Mouse (Mus musculus): ENCODE data around the gene Msi2. TPM values are rescaled to one million over a fixed set of nuclear protein-coding genes. Genes with fewer than 3 reads are reported as not detected.

Gene Msi2
- polyA plus RNA-seq, 1 experiment from 2014 or later = 41.0 TPM

- ATAC-seq (ENCODE audit: low FRiP score) = no peak
- Histone ChIP-seq H3K9ac (no peak overlapping the region), H3K9me3 (no peaks in the 10 kb centered on the region), H3K4me3 (no peak overlapping the region), H3K4me2 (no peak overlapping the region), H3K4me1 (replicated peaks) (peaks cover 91% of the 10 kb centered on the region), H3K36me3 (no peaks in the 10 kb centered on the region), H3K27me3 (no peaks in the 10 kb centered on the region), H3K27ac (peak overlapping the region; percentile 72)
- WGBS = 47% methylated on average over 7 of the region's 7 CpGs
These were observed 141.2 kb downstream of the Msi2 start for GRCm38 (mm10) chr11:88577076-88577475.

DNA sequence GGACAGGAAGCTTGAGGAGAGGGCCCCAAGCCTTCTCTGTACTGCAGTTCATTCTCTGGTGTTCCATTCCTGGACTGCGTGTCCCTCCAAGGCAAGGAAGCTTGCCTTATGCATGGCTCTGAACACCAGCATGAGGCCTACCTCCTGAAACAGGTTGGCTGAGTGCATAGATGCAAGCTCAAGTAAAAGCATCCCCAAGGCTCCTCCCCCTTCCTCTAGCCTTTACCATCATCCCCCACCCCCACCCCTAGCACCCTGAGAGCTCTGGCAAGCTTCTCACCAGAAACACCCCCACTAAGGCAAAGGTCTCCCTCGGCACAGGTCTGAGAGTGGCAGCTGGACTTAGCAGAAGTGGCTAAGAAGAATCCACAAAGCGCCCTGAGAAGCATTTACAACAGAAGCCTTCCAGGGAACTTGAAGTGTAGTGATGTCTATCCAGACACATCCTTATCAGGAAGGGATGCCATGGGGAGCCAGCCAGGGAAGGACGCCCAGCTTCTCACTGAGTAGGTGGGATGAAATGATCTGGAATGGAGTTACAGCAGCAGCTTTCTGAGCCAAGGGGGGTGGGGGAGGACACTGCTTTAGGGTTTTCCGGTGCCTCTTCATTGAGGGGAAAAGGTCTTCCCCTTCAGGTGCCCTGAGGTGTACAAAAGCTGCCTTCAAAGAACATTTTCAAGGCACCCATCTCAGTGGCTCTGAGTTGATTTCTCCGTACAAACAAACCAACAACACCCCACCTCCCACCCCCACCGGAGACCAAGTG lies 141.9 kb downstream of the Msi2 start:
- no peak for ATAC-seq (ENCODE audit: low FRiP score)
- Histone ChIP-seq H3K4me2 (no peak overlapping the region), H3K36me3 (no peaks in the 10 kb centered on the region), H3K27me3 (no peaks in the 10 kb centered on the region), H3K9me3 (no peaks in the 10 kb centered on the region), H3K4me3 (no peak overlapping the region), H3K27ac (peak overlapping the region; percentile 72), H3K9ac (no peak overlapping the region), H3K4me1 (replicated peaks) (peaks cover 91% of the 10 kb centered on the region)
- WGBS = 64% methylated on average over 7 of the region's 7 CpGs

- WGBS = 51% methylated on average over 4 of the region's 4 CpGs
- no peak for ATAC-seq (ENCODE audit: low FRiP score)
- Histone ChIP-seq H3K27ac (peak overlapping the region; percentile 72), H3K36me3 (no peaks in the 10 kb centered on the region), H3K4me2 (no peak overlapping the region), H3K4me3 (no peak overlapping the region), H3K4me1 (replicated peaks) (peaks cover 99% of the 10 kb centered on the region), H3K9ac (no peak overlapping the region), H3K27me3 (no peaks in the 10 kb centered on the region), H3K9me3 (no peaks in the 10 kb centered on the region)
These were observed 143.5 kb downstream of the Msi2 start for GRCm38 (mm10) chr11:88574575-88575360.

GRCm38 (mm10) chr11:88573013-88573412 lies 145.3 kb downstream of the Msi2 start:
- no peaks in the 10 kb centered on the region for H3K9me3 ChIP-seq
- WGBS = 59% methylated on average over 5 of the region's 5 CpGs
- no peak overlapping the region for H3K9ac ChIP-seq
- no peak overlapping the region for H3K4me2 ChIP-seq
- peak overlapping the region; percentile 70 for H3K27ac ChIP-seq
- peaks cover 99% of the 10 kb centered on the region for H3K4me1 ChIP-seq (replicated peaks)
- H3K4me3 ChIP-seq = no peak overlapping the region
- H3K36me3 ChIP-seq = no peaks in the 10 kb centered on the region
- H3K27me3 ChIP-seq = no peaks in the 10 kb centered on the region
- ATAC-seq (ENCODE audit: low FRiP score) = no peak

DNA sequence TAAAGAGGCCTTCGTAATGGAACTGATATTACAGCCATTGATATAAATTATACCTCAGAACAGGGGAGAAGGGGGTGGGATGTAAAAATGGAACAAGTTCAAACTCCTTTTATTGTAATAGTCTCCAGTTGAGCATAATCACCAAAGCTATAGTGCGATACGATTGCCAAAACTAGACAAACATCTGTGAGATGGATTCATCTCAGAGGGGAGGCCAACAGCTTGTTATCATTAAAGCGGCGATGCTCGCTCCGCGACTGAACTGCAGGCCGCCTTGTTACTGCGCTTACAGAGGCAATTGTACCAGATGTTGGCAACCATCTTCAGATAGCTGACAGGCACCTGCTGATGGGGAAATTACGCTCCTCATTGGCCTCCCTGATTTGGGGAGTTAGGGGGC lies 145.9 kb downstream of the Msi2 start:
- Histone ChIP-seq H3K9me3 (no peaks in the 10 kb centered on the region), H3K4me3 (no peak overlapping the region), H3K27me3 (no peaks in the 10 kb centered on the region), H3K9ac (no peak overlapping the region), H3K4me2 (no peak overlapping the region), H3K27ac (peak overlapping the region; percentile 70), H3K4me1 (replicated peaks) (peaks cover 99% of the 10 kb centered on the region), H3K36me3 (no peaks in the 10 kb centered on the region)
- no peak for ATAC-seq (ENCODE audit: low FRiP score)
- 56% methylated on average over 11 of the region's 11 CpGs for WGBS

DNA sequence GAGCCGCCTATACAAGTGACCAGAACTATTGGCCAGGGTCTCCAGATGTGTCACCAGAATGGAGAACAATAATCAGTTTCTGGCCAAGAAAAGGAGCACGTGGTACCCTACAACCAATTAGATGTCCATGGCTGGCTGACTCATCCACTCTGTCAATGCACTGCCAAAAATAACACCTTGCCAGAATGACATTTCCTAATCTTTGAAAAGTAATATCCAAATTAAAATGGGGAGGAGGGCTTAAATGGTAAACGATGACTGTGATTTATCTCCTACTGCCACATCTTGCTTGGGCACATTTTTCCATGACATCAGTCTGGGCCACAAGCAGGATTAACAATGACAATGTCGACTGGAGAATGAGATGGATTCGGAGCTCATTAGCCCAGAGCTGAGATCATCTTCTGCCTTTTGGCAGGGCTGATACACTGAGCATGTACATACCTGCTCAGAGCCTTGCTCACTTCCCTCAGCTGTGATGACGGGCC lies 147.6 kb downstream of the Msi2 start:
- no peak for ATAC-seq (ENCODE audit: low FRiP score)
- Histone ChIP-seq H3K27me3 (no peaks in the 10 kb centered on the region), H3K36me3 (no peaks in the 10 kb centered on the region), H3K27ac (peak overlapping the region; percentile 66), H3K4me3 (no peak overlapping the region), H3K4me2 (no peak overlapping the region), H3K9me3 (no peaks in the 10 kb centered on the region), H3K4me1 (replicated peaks) (peaks cover 97% of the 10 kb centered on the region), H3K9ac (no peak overlapping the region)
- WGBS = 68% methylated on average over 6 of the region's 6 CpGs

- no peaks in the 10 kb centered on the region for H3K36me3 ChIP-seq
- H3K9ac ChIP-seq = no peak overlapping the region
- ATAC-seq (ENCODE audit: low FRiP score) = no peak
- WGBS = 54% methylated on average over 20 of the region's 20 CpGs
- H3K27ac ChIP-seq = peak overlapping the region; percentile 55
- no peaks in the 10 kb centered on the region for H3K9me3 ChIP-seq
- no peak overlapping the region for H3K4me2 ChIP-seq
- no peak overlapping the region for H3K4me3 ChIP-seq
- peaks cover 89% of the 10 kb centered on the region for H3K4me1 ChIP-seq (replicated peaks)
- H3K27me3 ChIP-seq = no peaks in the 10 kb centered on the region
These were observed 151.4 kb downstream of the Msi2 start for GRCm38 (mm10) chr11:88566613-88567606.

GRCm38 (mm10) chr11:88564810-88565209 lies 153.5 kb downstream of the Msi2 start:
- no peak for ATAC-seq (ENCODE audit: low FRiP score)
- WGBS = 40% methylated on average over 7 of the region's 7 CpGs
- H3K27ac ChIP-seq = peak overlapping the region; percentile 56

GRCm38 (mm10) chr11:88564363-88564762 lies 153.9 kb downstream of the Msi2 start:
- Histone ChIP-seq H3K27me3 (no peaks in the 10 kb centered on the region), H3K9me3 (no peaks in the 10 kb centered on the region), H3K4me3 (no peak overlapping the region), H3K9ac (0 out of 2 replicates have a peak overlapping the region, but pooled peaks have one; percentile 8), H3K27ac (peak overlapping the region; percentile 56), H3K4me2 (no peak overlapping the region), H3K4me1 (replicated peaks) (peaks cover 87% of the 10 kb centered on the region), H3K36me3 (no peaks in the 10 kb centered on the region)
- 35% methylated on average over 5 of the region's 5 CpGs for WGBS
- ATAC-seq (ENCODE audit: low FRiP score) = no peak

More at GRCm38 (mm10) chr11:88564810-88565209, 153.5 kb downstream of the Msi2 start:
- peaks cover 86% of the 10 kb centered on the region for H3K4me1 ChIP-seq (replicated peaks)
- no peaks in the 10 kb centered on the region for H3K36me3 ChIP-seq
- H3K27me3 ChIP-seq = no peaks in the 10 kb centered on the region
- no peak overlapping the region for H3K4me2 ChIP-seq
- no peaks in the 10 kb centered on the region for H3K9me3 ChIP-seq
- 0 out of 2 replicates have a peak overlapping the region, but pooled peaks have one; percentile 8 for H3K9ac ChIP-seq
- no peak overlapping the region for H3K4me3 ChIP-seq

DNA sequence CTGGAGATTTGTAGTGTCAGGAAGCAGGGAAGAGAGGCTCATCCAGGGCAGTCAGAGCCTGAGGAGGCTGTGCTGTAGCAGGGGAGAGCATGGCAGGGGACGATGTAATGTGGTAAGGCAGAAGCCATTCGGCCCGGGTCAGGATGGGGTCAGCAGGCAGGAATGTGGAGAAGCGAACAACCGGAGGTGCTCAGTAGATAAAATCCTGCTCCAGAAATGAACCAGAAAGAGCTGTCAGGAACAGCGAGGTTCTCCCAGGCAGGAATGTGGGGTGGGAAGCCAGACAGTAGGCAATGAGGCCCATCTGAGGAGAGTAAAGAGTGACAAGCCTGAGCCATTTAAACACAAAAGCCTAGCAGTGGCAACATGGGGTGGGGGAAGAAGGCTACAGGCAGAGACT lies 157.1 kb downstream of the Msi2 start:
- WGBS = 16% methylated on average over 6 of the region's 6 CpGs
- H3K9me3 ChIP-seq = no peaks in the 10 kb centered on the region
- peaks cover 84% of the 10 kb centered on the region for H3K4me1 ChIP-seq (replicated peaks)
- 0 out of 2 replicates have a peak overlapping the region, but pooled peaks have one; percentile 14 for H3K9ac ChIP-seq
- H3K27ac ChIP-seq = peak overlapping the region; percentile 72
- no peaks in the 10 kb centered on the region for H3K27me3 ChIP-seq
- no peak overlapping the region for H3K4me3 ChIP-seq
- ATAC-seq (ENCODE audit: low FRiP score) = no peak
- H3K36me3 ChIP-seq = no peaks in the 10 kb centered on the region
- no peak overlapping the region for H3K4me2 ChIP-seq

GRCm38 (mm10) chr11:88560634-88561033 lies 157.7 kb downstream of the Msi2 start:
- H3K27me3 ChIP-seq = no peaks in the 10 kb centered on the region
- H3K9ac ChIP-seq = no peak overlapping the region
- peak overlapping the region; percentile 72; the same call in 1 of the 2 replicates for H3K27ac ChIP-seq
- H3K4me2 ChIP-seq = no peak overlapping the region
- H3K9me3 ChIP-seq = no peaks in the 10 kb centered on the region
- ATAC-seq (ENCODE audit: low FRiP score) = no peak
- H3K4me1 ChIP-seq (replicated peaks) = peaks cover 85% of the 10 kb centered on the region
- no peaks in the 10 kb centered on the region for H3K36me3 ChIP-seq
- 74% methylated on average over 9 of the region's 9 CpGs for WGBS
- H3K4me3 ChIP-seq = no peak overlapping the region
